Mouse (Mus musculus) adrenal gland (tissue): ENCODE measurements at regions not wholly inside any gene's neighbourhood (a gene's known extent, or its start where the extent isn't known, plus 50 kb on each side); places are given as distances from the start of the nearest gene placed in this dataset.

ENCODE experiments used
- intact Hi-C: fragments of 180-260 bp; cut with DNase I; formaldehyde crosslinking; loops from one replicate; pipeline ENCODE4 v1.15.1; 2025

DNA sequence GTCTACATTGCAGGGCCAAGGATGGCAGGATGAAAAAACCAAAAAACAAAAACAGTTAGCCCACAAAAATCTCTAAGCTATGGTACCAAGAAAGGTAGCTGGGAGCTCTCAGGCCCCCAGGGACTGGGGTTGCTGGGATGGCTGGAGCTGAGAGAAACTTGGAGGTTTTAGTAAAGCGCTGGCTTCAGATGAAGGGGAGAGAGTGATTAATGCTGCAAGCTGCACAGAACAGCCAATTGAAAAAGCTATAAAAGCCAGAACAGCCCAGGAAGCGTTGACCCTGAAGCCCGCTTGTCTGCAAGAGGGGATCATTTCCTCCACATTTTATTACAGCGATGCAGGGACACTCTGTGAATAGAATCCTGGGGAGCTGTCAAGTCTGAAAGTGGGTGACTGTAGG lies 157.0 kb downstream of the 4930564D02Rik start:
- intact Hi-C loops, result no loop called here

DNA sequence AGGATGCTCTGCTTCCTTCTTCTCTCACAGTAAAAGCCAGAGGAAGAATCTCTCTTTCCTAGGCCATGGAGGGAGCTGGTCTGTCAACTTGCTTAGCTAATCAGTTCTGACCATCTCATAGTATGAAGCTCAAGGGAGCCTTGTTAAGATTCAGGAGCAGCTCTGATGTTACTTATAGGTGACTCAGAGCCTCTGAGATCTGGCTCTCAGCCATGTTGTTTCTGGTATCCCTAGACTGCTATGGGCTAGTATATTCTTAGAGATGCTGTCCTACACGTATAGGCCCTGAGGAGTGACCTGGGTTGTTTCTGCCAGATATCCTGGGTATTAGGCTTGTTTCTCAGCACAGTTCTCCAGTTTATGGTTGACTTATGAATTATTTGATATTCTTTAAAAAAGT lies 160.9 kb downstream of the 4930564D02Rik start:
- intact Hi-C loops, result no loop called here

DNA sequence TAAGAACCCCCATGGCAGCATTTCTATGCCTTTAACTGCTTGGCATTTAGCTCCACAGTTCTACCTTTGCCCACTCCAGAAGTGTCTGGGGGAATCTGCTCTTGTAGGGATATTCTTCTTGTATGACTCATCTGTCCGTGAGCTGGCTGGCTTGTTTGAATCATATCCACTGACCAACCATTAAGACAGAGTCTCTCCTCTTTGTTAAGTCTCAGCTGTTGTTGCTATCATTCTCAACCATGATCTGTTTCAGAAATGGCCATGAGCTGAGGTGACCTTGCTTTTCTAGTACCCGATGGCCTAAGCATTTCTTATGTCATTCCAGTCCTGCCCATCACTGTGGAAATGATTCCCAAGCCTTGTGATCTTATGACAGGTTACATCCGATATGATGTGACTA lies 161.8 kb downstream of the 4930564D02Rik start:
- intact Hi-C loops, result no loop called here

DNA sequence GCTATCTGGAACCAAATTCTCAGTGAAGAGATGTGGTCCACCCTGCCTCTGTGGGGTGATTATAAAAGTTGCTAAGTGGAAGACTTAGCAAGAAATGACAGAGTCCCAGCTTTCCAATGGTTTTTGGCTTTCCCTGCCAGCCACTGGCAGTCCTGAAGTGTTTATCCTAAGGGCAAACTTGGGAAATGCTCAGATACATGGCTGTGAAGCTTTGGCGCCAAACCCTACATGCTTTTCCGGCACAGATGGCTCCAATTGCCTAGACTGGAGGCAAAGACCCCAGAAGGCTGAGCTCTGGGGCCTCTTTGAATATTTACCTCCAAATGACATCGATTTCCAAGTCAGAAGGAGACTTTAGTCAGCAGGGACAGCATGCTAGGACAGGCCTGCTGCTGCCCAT lies 174.4 kb downstream of the 4930564D02Rik start:
- intact Hi-C loops, result no loop called here

DNA sequence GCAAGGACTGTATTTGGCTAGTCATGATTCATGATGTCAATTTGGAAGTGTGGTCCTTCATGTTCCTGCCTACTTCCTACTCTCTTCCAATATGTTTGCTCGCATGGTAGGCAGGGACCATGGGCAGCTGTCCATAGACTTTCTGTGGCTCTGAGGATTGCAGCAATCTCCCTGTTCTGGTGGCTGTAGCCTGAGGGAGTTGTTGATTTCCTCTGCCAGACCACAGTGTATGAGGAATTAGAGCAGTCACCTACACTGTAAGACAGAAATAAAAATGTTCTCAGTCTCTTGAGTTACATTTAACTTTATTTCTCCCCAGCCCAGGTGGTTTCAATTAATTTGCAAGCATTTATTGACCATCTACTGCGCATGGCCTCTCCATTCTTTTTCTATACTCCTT lies 190.5 kb downstream of the 4930564D02Rik start:
- intact Hi-C loops, result no loop called here

DNA sequence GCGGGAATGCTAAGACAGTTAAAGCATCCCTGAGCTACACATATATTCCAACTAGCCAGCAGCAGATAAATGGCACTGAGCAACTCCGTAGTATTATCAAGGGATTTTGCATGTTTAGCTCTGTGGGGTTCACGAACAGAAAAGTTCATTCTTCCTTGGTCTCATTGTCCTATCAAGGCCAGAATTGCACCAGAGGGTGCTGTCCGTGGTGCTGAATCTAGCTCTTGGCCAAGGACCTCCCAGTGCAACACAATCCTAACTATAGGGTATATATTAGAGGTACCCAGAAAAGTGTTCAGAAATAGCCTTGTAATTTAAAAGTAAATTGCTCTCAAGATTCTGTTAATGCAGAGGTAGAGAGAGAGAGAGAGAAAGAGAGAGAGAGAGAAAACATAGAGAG lies 176.9 kb upstream of the Kcnd3 start:
- intact Hi-C loops, result no loop called here

DNA sequence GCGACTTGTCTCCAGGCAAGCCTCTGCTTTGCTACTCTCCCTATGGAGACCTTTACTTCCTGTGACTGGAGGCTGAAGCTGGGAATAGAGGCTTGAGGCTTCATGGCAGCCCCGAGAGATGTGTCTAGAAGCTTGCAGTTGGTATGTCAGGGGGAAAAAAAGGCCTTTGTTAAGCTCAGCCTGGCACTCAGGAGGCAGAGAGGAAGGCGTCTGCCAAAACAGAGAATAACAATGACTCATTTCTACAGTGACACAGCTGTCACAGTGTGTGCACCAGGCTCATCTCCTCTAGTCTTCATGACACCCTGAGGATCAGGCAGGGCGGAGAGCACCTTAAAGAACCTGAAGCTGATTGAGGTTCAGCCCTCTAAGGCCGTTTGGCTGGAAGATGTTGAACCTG lies 171.2 kb upstream of the Kcnd3 start:
- intact Hi-C loops, result no loop called here

DNA sequence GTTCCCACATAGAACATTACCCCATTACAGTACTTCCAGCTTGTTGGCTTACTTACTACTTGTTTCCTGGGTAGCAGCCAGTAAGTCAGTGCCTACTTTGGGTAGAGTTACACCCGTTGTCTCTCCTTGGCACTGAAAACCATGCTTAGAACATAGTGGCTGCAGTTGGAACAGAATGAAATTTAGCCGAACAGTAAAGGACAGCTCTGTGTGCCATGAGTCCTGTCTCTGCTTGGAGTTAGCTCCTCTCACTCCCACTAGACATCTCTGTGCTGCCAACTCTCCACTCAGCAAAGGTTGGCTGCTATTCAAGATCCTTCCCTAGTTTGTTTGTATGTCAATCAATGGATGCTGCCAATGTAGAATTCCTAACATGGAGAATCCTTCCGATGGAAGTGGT lies 170.4 kb upstream of the Kcnd3 start:
- intact Hi-C loops, result no loop called here

DNA sequence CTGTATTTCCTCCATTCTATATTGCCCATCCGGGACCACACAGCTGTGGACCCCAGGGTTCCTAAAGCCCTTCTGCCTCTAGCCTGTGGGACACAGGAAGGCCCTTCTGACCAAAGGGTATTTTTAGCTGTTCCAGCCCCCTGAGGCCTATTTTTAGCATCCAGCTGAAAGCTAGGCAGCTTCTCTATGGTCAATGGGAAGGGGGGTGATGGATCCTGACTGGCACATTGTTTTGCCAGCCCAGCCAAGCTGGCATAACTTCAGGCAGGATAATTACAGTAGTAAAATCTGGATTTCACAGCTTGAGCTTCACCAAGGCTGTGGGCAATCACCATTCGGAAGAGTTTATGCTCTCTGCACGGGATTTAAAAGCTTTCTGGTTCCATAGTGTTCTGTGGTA lies 153.9 kb upstream of the Kcnd3 start:
- intact Hi-C loops, result no loop called here

DNA sequence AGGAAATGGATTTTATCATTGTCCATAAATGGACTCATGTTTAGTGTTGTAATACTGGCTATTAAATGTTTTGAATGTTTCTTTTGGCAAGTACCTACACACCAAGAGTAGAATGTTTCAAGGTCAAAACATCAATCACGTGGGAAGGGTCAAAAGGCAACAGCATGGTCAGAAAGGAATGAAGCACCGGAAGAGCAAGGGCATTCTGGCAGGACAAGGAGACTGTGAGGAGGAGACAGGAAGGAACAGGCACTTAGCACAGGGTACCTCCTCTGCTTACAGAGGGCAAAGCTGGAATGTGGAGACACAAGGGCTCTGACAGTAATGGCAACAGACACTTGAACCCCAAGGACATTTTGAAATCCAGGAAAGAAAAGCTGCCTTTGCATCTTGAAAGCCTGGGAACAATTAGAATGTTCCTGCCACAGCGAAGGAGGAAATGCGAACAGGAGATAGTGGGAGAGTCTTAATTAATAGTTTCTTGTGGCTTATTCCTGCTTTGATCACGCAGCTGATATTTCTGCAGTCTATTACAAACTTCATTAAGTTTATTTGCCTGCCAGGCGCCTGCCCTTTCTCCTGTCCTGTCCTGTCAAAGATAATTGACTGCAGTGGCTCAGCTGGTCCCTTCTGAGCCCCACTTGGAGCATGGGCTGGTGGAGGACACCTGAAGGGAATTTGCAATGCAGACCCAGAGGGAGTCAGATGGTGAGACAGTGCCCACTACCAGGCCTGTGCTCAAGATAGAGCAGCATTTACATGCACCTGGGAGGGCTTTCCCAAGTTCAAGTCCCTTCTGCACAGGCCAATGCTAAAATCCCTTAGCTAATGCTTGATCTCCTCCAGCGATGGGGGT lies 151.2 kb upstream of the Kcnd3 start:
- intact Hi-C loops, result no loop called here

DNA sequence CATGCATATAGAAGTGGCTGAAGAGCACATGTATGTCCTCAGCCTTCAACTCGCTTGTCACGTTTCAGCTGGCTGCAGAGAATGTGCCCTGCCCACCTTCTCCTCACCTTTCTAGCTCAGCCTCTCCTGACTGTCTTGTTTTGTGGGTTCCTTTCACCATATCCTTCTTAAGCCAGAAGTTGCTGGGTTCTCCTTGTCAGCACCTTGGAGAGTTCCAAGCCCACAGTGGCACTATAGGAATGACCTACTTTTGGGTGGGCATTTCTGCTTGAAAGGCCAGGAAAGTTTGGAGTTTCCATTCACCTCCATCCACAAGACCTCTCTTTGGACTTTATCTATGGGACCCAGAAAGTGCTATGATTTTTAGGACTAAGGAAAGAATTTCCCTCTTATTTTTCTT lies 144.5 kb upstream of the Kcnd3 start:
- intact Hi-C loops, result no loop called here

DNA sequence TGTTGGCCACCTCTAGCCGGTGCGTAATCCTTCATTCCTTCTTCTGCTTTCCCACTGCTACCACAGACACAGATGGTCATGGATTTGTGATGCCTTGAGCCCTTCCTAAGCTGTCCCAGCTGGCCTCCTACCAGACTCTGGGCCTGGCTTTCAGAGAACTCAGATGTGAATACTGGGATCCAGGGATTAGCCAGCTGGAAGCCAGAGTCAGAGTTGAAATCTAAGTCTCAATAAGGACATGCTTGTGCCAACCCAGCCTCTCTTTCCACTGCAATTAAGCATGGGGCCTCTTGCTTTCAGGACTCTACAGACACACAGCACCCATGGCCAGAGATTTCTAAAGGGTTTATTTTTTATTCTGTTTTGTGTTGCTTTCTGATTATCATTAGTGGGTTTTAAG lies 143.1 kb upstream of the Kcnd3 start:
- intact Hi-C loops, result no loop called here

DNA sequence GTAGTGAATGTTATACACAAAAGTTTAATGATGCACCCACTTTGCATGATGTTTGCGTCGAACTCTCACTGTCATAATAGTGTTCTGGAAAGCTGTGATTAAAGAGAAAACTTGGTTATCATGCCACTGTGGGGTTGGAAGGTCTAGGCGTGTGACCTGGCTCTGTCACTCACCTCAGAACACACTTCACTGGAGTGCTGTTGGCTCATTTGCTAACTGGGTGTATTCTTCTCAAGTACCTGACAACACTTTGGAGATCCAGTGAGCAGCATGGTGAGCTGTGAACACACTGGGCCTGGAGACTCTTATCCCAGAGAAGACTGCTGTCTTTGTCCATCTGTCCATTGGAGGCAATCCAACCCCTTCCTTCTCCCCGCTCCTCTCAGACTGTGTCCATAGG lies 98.9 kb upstream of the Kcnd3 start:
- intact Hi-C loops, result no loop called here

DNA sequence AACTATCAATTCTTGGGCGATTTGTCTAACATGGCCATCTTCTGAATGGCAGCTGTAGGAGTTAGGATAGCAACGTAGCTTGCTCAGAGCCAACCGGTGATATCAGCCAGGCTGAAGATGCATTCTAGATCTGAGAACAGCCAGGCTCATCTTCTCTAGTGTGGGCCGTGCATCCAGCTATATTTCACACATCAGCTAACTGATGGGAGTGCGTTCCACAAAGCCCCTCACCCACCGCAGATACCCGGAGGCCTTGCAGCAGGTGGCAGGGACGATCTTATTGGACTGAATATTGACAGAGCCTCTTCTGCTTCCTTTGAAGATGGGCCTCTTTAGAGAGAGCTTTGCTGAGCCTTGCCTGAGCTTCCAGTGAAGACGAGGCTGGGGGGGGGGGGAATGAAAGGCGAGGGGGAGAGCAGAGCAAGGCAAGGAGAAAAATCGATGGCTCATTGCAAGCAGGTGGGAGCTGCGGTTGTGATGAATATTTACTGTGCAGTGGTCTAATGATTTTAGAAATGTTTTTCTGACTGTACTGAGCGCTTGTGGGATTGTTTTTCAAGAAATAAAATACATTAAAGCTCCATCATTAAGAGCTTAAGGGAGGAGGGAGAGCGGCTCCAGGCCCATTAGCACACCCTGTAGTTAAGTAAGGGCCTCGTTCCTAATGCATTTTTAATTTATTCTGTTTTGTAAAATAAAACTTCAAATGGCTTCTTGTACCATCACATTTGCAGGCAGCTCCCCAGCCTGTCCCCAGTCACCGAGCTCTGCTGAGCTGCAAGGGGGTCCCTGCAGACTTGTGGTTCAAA lies 97.8 kb upstream of the Kcnd3 start:
- intact Hi-C loops, result no loop called here

DNA sequence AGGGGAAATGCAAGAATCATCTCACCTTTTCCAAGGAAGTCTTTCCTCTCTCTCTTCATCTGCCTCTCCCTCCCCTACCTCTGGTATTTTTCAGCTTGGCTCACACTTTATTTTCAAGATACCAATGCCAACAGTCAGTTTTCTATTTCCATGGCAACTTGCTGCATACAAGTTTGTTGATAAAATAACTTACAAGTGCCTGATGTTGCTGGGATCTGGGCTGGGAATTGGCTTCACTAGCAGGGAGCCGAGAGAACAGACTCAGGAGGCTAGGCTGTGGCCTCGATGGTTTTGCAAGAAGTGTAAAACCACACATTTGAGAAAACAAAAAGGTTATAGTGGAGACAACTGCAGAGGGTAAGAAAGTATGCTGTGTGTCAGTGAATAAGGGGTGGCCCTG lies 94.6 kb upstream of the Kcnd3 start:
- intact Hi-C loops, result no loop called here

DNA sequence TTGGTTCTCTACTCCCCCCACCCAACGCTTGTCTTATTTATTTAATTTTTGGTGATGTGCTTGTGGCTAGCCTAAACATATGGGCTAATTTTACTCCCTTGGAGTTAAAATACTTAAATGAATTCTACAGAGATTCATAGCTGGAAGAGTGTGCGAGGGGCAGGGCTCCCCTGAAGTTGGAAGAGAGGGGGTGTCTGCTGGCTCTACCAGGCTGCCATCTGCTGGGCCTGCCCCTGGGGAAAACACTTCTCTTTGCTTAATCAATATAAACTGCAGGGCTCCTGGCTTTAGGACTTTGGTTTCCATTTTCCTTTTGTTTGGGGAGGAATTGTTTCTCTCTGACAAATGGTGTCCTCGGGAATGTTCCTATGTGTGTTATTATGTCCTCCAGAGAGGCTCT lies 92.5 kb upstream of the Kcnd3 start:
- intact Hi-C loops, result no loop called here

DNA sequence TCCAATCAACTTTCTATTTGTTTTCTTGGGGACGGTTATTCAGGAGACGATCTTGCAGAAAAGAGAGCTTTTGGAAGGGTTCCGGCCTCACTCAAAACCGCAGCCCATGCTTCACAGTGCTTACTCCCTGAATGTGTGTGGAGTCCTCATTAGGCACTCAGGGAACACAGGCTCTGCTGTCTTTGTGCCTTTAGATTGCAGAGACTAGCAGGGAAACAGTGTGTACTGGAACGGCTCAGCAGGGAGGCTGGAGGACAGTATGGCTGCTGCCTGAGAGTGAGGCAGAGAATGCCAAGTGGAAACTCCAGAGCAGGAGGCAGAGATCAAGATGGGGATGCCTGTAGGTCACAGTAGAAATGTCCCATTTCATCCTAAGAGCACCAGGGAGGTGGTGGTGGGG lies 87.4 kb upstream of the Kcnd3 start:
- intact Hi-C loops, result no loop called here

DNA sequence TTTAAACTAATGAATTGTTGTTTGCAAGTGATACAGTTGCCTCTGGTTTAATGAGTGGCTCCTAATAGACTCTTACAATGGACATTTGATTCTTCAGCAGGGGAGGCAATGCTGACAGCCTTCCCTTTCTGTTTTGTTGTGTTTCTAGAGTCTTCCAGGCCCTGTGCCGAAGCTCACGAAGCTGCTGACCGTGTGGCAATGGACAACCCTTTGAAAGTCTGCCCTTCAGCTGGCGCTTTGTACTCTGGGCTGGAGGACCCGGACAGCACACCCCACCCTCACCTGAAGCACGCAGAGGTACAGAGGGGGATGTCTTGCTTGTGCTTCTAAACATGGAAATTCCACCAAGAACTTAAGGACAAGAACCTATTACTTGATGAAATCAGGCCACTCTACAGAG lies 85.3 kb upstream of the Kcnd3 start:
- intact Hi-C loops, result no loop called here

DNA sequence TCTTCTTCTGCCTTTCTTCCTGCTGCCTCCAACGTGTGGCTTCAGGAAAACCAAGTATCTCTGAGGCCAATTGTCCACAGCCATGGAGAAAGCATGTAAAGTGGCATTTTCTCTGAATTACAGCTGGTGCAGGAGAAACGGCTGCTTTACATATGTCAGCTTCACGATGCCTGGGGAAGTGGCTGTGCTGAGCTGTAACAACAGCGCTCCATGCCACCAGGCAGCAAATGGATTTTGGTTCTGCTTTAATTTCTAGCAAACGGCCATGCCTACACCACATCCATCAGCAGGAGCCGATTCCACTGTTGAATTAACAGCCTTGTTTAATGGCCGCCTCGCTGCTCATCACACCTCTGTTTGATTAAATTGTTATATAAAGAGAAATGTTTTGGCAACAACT lies 84.2 kb upstream of the Kcnd3 start:
- intact Hi-C loops, result no loop called here

DNA sequence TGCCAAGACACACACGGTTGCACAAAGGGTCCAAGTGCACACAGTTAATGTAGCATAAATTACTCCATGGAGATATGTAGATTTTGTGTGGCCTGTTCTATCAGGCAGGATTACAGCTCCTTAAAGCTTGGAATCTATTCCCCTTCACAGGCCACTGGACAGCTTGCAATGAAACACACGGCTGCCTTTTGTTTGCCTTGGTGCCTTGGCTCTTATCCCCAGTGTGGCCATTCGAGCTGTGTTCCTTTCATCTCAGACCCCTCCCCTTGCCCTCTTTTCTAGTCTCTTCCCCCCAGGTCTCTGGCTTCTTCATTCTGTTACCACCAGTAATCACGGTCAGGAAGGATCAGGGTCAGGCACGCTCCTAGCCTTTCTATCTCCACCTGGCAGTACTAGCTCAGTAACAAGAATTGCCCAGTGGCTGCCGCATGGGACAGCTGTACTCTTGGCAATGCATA lies 79.7 kb upstream of the Kcnd3 start:
- intact Hi-C loops, result no loop called here

DNA sequence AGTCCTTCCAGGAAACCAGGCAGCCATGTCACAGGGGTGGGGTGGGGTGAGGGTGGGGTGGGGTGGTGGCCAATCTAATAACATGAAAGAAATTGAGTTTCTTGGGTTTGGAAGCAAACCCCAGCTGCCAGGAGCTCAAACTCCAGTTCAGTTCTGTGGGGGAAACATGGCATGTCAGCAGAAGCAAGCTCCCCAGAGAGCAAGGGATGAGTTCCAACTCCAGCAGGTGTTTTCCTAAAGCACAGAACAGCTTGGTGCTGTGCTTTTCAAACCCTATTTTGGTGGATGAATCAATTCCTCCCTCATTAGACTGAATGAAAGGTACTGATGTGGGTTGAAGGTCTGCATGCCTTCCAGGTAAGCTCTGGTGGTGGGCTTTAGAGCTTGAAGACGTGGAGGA lies 77.8 kb upstream of the Kcnd3 start:
- intact Hi-C loops, result no loop called here

DNA sequence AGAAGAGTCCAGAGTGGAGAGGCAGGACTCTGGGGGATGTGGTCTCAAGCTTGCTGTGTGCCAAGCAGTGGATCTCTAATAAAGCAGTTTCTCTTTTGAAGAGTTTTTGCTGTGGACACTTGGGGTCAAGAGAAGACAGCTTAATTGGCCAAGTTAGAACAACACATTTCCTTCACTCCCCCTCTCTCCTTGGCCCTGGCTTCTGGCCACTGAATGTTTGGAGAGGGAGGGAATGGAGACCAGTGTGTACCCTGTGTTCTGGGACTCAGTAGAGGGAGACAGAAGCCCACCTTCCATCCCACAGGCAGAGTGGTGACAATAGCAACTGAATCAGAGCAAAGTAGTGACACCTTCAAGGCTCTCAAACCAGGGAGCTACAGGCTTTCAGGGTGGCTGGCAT lies 77.3 kb upstream of the Kcnd3 start:
- intact Hi-C loops, result no loop called here

DNA sequence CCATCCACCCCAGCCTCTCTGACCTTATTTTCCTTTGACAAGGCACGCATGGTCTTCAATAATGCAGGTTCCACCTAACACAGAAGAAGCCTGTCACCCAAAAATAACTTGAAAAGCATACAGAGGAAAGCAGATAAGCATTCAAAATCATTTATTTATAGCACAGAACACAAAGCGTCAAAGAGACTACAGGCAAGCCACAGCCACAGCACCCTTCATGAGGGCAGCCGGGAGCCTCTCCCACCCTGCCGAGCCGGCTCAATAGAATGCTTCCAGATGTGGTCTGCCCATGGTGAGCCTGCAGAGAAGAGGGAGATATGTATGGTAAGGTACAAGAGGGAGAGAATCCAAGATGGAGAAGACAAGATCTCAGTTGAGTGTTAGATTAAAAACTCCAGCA lies 76.7 kb upstream of the Kcnd3 start:
- intact Hi-C loops, result no loop called here
